In the genomic region with DNA sequence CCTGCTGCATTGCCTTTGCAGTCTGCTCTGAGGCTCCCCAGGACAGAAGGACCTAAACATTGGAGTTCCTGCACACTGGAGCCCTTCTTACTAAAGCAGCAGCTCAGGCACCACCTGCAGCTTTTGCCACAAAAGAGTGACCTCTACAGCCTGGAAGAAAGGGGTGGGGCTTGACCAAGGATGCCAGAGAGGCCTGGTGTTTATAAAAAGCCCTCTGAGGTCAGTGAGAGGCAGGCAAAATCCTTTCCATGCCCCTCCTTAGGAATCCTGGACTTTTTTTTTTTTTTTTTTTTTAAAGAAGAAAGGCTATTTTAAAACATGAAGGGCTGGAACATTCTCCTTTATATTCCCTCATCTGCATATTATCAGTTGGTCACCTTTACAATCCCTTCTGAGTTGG, we compare ENCODE assay signal across 12 mouse cellular contexts. TPM values are rescaled to one million over a fixed set of nuclear protein-coding genes. Genes with fewer than 3 reads are reported as not detected.
A peak's percentile ranks its signal among the peaks of the same experiment; 100 is the strongest.
DNase-seq lines count a peak whose midpoint lies in the region; ATAC-seq lines count a peak whose summit lies in the region.
"Had no signal": no experiment of that assay in that cellular context is flagged by ENCODE, and none has a peak within 500 bp of the region (broad histone marks: within the 10 kb centered on the region; RNA-seq: fewer than 3 reads in every experiment).

No protein-coding gene starts in this region.

- H3K4me3 ChIP-seq in heart, embryonic 16.5 days (ENCODE audit: low read length), result no peak overlapping the region
- no peak overlapping the region for H3K4me3 ChIP-seq in neural tube, embryonic 11.5 days (ENCODE audit: low read depth, low read length)
- 0 out of 2 replicates have a peak overlapping the region, but pooled peaks have one; percentile 19 for H3K4me3 ChIP-seq in embryonic facial prominence, embryonic 10.5 days
- H3K4me3 ChIP-seq in neural tube, embryonic 15.5 days (replicated peaks), result no peak overlapping the region
- H3K4me3 ChIP-seq: hindbrain, embryonic 15.5 days; limb, embryonic 10.5 days had no signal

- DNase-seq in heart, adult 8-10 months (ENCODE audit: low spot score), result no peak
- no peak for DNase-seq in neural tube, embryonic 11.5 days (ENCODE audit: low spot score)
- no peak for DNase-seq in neural tube, embryonic 10.5 days (ENCODE audit: extremely low spot score, low spot score)
- DNase-seq in embryonic facial prominence, embryonic 10.5 days (ENCODE audit: low spot score), result no peak
- DNase-seq in adrenal gland, postnatal 36 days, result no peak
- DNase-seq: liver, postnatal 0 days; thymus, postnatal 36 days had no signal

- H3K9me3 ChIP-seq in heart, embryonic 16.5 days (replicated peaks; ENCODE audit: control insufficient read depth, low read length), result no peaks in the 10 kb centered on the region
- H3K9me3 ChIP-seq in neural tube, embryonic 11.5 days (ENCODE audit: control insufficient read depth, low read length), result no peaks in the 10 kb centered on the region
- H3K9me3 ChIP-seq in embryonic facial prominence, embryonic 10.5 days, result no peaks in the 10 kb centered on the region
- H3K9me3 ChIP-seq in neural tube, embryonic 15.5 days (replicated peaks), result no peaks in the 10 kb centered on the region
- H3K9me3 ChIP-seq: hindbrain, embryonic 15.5 days; limb, embryonic 10.5 days had no signal

- no peak overlapping the region for H3K4me2 ChIP-seq in heart, embryonic 16.5 days (ENCODE audit: low read depth, low read length)
- H3K4me2 ChIP-seq in neural tube, embryonic 11.5 days (ENCODE audit: low read depth), result no peak overlapping the region
- no peak overlapping the region for H3K4me2 ChIP-seq in neural tube, embryonic 15.5 days
- H3K4me2 ChIP-seq: hindbrain, embryonic 15.5 days had no signal

- H3K36me3 ChIP-seq in heart, embryonic 16.5 days (ENCODE audit: control insufficient read depth, insufficient read depth), result no peaks in the 10 kb centered on the region
- peaks cover 4% of the 10 kb centered on the region for H3K36me3 ChIP-seq in neural tube, embryonic 11.5 days (ENCODE audit: control insufficient read depth, insufficient read depth, low read length)
- H3K36me3 ChIP-seq in embryonic facial prominence, embryonic 10.5 days (replicated peaks), result peaks cover 69% of the 10 kb centered on the region
- H3K36me3 ChIP-seq in neural tube, embryonic 15.5 days, result no peaks in the 10 kb centered on the region
- H3K36me3 ChIP-seq: hindbrain, embryonic 15.5 days had no signal

- no peaks in the 10 kb centered on the region for H3K27me3 ChIP-seq in heart, embryonic 16.5 days (ENCODE audit: control insufficient read depth, insufficient read depth, low read length)
- no peaks in the 10 kb centered on the region for H3K27me3 ChIP-seq in neural tube, embryonic 11.5 days (ENCODE audit: control insufficient read depth, insufficient read depth, low read length)
- H3K27me3 ChIP-seq in embryonic facial prominence, embryonic 10.5 days (replicated peaks; ENCODE audit: low read depth, poor library complexity, severe bottlenecking), result no peaks in the 10 kb centered on the region
- no peaks in the 10 kb centered on the region for H3K27me3 ChIP-seq in neural tube, embryonic 15.5 days (replicated peaks)
- H3K27me3 ChIP-seq: hindbrain, embryonic 15.5 days had no signal

- H3K4me1 ChIP-seq in heart, embryonic 16.5 days (ENCODE audit: control insufficient read depth, insufficient read depth, low read length), result peaks cover 67% of the 10 kb centered on the region
- peaks cover 57% of the 10 kb centered on the region for H3K4me1 ChIP-seq in neural tube, embryonic 11.5 days (ENCODE audit: control insufficient read depth, insufficient read depth, low read length)
- H3K4me1 ChIP-seq in embryonic facial prominence, embryonic 10.5 days, result peaks cover 91% of the 10 kb centered on the region
- H3K4me1 ChIP-seq in neural tube, embryonic 15.5 days, result peaks cover 82% of the 10 kb centered on the region

- H3K9ac ChIP-seq in heart, embryonic 16.5 days (ENCODE audit: low read length), result no peak overlapping the region
- H3K9ac ChIP-seq in neural tube, embryonic 11.5 days (ENCODE audit: low read length), result peak overlapping the region; percentile 6; the same call in 1 of the 2 replicates
- no peak overlapping the region for H3K9ac ChIP-seq in neural tube, embryonic 15.5 days (replicated peaks)
- H3K9ac ChIP-seq: liver, postnatal 0 days had no signal

- H3K27ac ChIP-seq in heart, embryonic 16.5 days (ENCODE audit: low read length), result peak overlapping the region; percentile 75
- H3K27ac ChIP-seq in neural tube, embryonic 11.5 days (ENCODE audit: low read depth, low read length), result no peak overlapping the region
- peak overlapping the region; percentile 35; the same call in 1 of the 2 replicates for H3K27ac ChIP-seq in embryonic facial prominence, embryonic 10.5 days (replicated peaks)
- peak overlapping the region; percentile 23; the same call in 1 of the 2 replicates for H3K27ac ChIP-seq in neural tube, embryonic 15.5 days (replicated peaks)
- H3K27ac ChIP-seq: hindbrain, embryonic 15.5 days; limb, embryonic 10.5 days had no signal

- no peak for ATAC-seq in heart, embryonic 16.5 days (replicated peaks; ENCODE audit: extremely low read depth, insufficient read depth, low FRiP score)
- no peak for ATAC-seq in neural tube, embryonic 11.5 days (ENCODE audit: insufficient read depth, low FRiP score, low TSS enrichment)
- no peak for ATAC-seq in neural tube, embryonic 15.5 days (ENCODE audit: low FRiP score)
- ATAC-seq in erythroid progenitor cell, adult 5-6 weeks (replicated peaks; ENCODE audit: low FRiP score, poor library complexity, severe bottlenecking), result no peak
- ATAC-seq: liver, postnatal 0 days had no signal

RNA-seq across cellular contexts. Expression of gene Ssbp3, which starts 42.7 kb away (rescaled TPM):
- polyA plus RNA-seq in heart, embryonic 16.5 days (2015; fragmentation: Nextera tagmentation; extraction: Ambion mirVana), result 51.2 and 52.9 TPM in 2 replicates
- 10 to 100 TPM; 34.2 to 42.5 (median 36.2) TPM for total RNA-seq in heart, adult 8-10 months (2022)
- polyA plus RNA-seq in neural tube, embryonic 11.5 days (2014; fragmentation: Nextera tagmentation; extraction: Ambion mirVana), result 142 and 145 TPM in 2 replicates
- 147 TPM in 2 replicates for polyA plus RNA-seq in embryonic facial prominence, embryonic 10.5 days (2016; fragmentation: Nextera tagmentation; extraction: Ambion mirVana)
- 118 and 130 TPM in 2 replicates for polyA plus RNA-seq in neural tube, embryonic 15.5 days (2015; fragmentation: Nextera tagmentation; extraction: Ambion mirVana)
- 181 and 212 TPM in 2 replicates for total RNA-seq in erythroid progenitor cell, adult 5-6 weeks (2015; ENCODE audit: low replicate concordance)
- 93.7 and 104 TPM in 2 replicates for total RNA-seq in erythroid progenitor cell, adult 5-6 weeks (2017; ENCODE audit: low replicate concordance)
- 10 to 100 TPM; 71.2 to 85.4 TPM for total RNA-seq in adrenal gland, postnatal 36 days (2021)
